Mouse (Mus musculus) brain, embryonic 14.5 days (tissue): ENCODE data around the gene Scd4. TPM values are rescaled to one million over a fixed set of nuclear protein-coding genes. Genes with fewer than 3 reads are reported as not detected.
"Not testable (repeated sequence)": the region's sequence is repeated elsewhere in the genome, so short reads cannot be mapped to it uniquely, and the experiment has no call there.

Experiments
- DNase-seq: peaks from one replicate; pipeline ENCODE4 v3.0.0-alpha.2; 2011; ENCODE audit warnings: low read depth
- CTCF ChIP-seq: fragments of 200-500 bp; IDR thresholded peaks from 2 replicates; pipeline ENCODE4 v1.5.1; 2012; ENCODE audit warnings: inconsistent platforms, mild to moderate bottlenecking, moderate library complexity, borderline replicate concordance; ENCODE audit not compliant: insufficient read depth, insufficient read length; ENCODE audit errors: extremely low read depth
- POLR2A ChIP-seq: fragments of 200-500 bp; IDR thresholded peaks from 2 replicates; pipeline ENCODE4 v1.6.1; 2012; ENCODE audit warnings: mild to moderate bottlenecking, inconsistent platforms, borderline replicate concordance; ENCODE audit not compliant: poor library complexity, insufficient read depth, insufficient read length, severe bottlenecking; ENCODE audit errors: extremely low read depth
- polyA plus RNA-seq: library from polyadenylated mRNA; depleted of rRNA; stranded (reverse); fragments of >200 nt; gene quantifications from 2 replicates; pipeline ENCODE4 v1.2.3, GENCODE M21; 2012

Scd4 gene
- polyA plus RNA-seq, 1 experiment = 0.30 TPM

GRCm38 (mm10) chr19:44304851-44305510 is 27.9 kb upstream of the Scd4 start:
- TF ChIP-seq CTCF (no peak), POLR2A (no peak)
- DNase-seq = no peak

- TF ChIP-seq CTCF (no peak), POLR2A (no peak)
- DNase-seq = no peak
Measured at GRCm38 (mm10) chr19:44305701-44306100, 27.2 kb upstream of the Scd4 start.

GRCm38 (mm10) chr19:44306171-44306570 is 26.7 kb upstream of the Scd4 start:
- no peak for DNase-seq
- TF ChIP-seq CTCF (no peak), POLR2A (no peak)

GRCm38 (mm10) chr19:44307101-44307914 is 25.6 kb upstream of the Scd4 start:
- DNase-seq = no peak
- TF ChIP-seq CTCF (no peak), POLR2A (no peak)

- DNase-seq = no peak
- no peak for TF ChIP-seq POLR2A
- TF ChIP-seq CTCF = no peak
Measured at GRCm38 (mm10) chr19:44307915-44308470, 24.9 kb upstream of the Scd4 start.

- no peak for TF ChIP-seq POLR2A
Measured at GRCm38 (mm10) chr19:44308611-44309246, 24.2 kb upstream of the Scd4 start.

GRCm38 (mm10) chr19:44309351-44310154 is 23.3 kb upstream of the Scd4 start:
- TF ChIP-seq CTCF (no peak), POLR2A (no peak)
- DNase-seq = no peak

More at GRCm38 (mm10) chr19:44308611-44309246, 24.2 kb upstream of the Scd4 start:
- no peak for DNase-seq

GRCm38 (mm10) chr19:44310155-44310575 is 22.7 kb upstream of the Scd4 start:
- DNase-seq = not testable (repeated sequence)

GRCm38 (mm10) chr19:44310814-44311213 is 22.1 kb upstream of the Scd4 start:
- no peak for TF ChIP-seq CTCF
- TF ChIP-seq POLR2A = no peak
- DNase-seq = no peak

- TF ChIP-seq CTCF (no peak), POLR2A (no peak)
Measured at GRCm38 (mm10) chr19:44311306-44312006, 21.4 kb upstream of the Scd4 start.

GRCm38 (mm10) chr19:44312007-44312360 is 20.9 kb upstream of the Scd4 start:
- peak; percentile 70 for DNase-seq

More at GRCm38 (mm10) chr19:44311306-44312006, 21.4 kb upstream of the Scd4 start:
- DNase-seq = no peak

GRCm38 (mm10) chr19:44313066-44313465 is 19.8 kb upstream of the Scd4 start:
- no peak for TF ChIP-seq CTCF
- no peak for TF ChIP-seq POLR2A
- DNase-seq = no peak

More at GRCm38 (mm10) chr19:44312007-44312360, 20.9 kb upstream of the Scd4 start:
- no peak for TF ChIP-seq CTCF
- TF ChIP-seq POLR2A = no peak
